Mouse (Mus musculus) forebrain, embryonic 15.5 days (tissue): Measurements from ENCODE around the gene Mcmbp. TPM values are rescaled to one million over a fixed set of nuclear protein-coding genes. Genes with fewer than 3 reads are reported as not detected.

Experiments
- ATAC-seq: fragments of 200-750 bp; cut with Nextera tagmentation; replicated peaks from 2 replicates; pipeline ENCODE4 v1.8.0; 2017; ENCODE audit warnings: mild to moderate bottlenecking, moderate TSS enrichment, moderate library complexity
- H3K27ac ChIP-seq: fragments of 300-500 bp; sonication (generic); replicated peaks from 2 replicates; pipeline ENCODE4 v1.5.1; 2015; ENCODE audit warnings: mild to moderate bottlenecking, inconsistent platforms
- H3K27me3 ChIP-seq: fragments of 300-500 bp; sonication (generic); 2 replicates; pipeline ENCODE4 v1.6.1; 2015; ENCODE audit warnings: inconsistent platforms
- H3K36me3 ChIP-seq: fragments of 300-500 bp; sonication (generic); 2 replicates; pipeline ENCODE4 v1.6.1; 2015; ENCODE audit warnings: mild to moderate bottlenecking, inconsistent platforms
- H3K4me1 ChIP-seq: fragments of 300-500 bp; sonication (generic); 2 replicates; pipeline ENCODE4 v1.6.1; 2015; ENCODE audit warnings: inconsistent platforms
- H3K4me2 ChIP-seq: fragments of 300-500 bp; sonication (generic); replicated peaks from 2 replicates; pipeline ENCODE4 v1.6.1; 2015; ENCODE audit warnings: mild to moderate bottlenecking, inconsistent platforms
- H3K4me3 ChIP-seq: fragments of 300-500 bp; sonication (generic); 2 replicates; pipeline ENCODE4 v1.5.1; 2015; ENCODE audit warnings: mild to moderate bottlenecking, inconsistent platforms
- H3K9ac ChIP-seq: fragments of 300-500 bp; sonication (generic); replicated peaks from 2 replicates; pipeline ENCODE4 v1.6.1; 2015; ENCODE audit warnings: mild to moderate bottlenecking, inconsistent platforms
- H3K9me3 ChIP-seq: fragments of 300-500 bp; sonication (generic); 2 replicates; pipeline ENCODE4 v1.6.1; 2016; ENCODE audit warnings: inconsistent platforms
- WGBS: fragments of 180-500 bp; shearing (Covaris S2); methylation state at CpG from one replicate; pipeline ENCODE4 v1.1.7; 2015; ENCODE audit warnings: mixed read lengths; 5-methylcytosine and 5-hydroxymethylcytosine counted together
- polyA plus RNA-seq: library from polyadenylated mRNA; unstranded; fragments of >200 nt; fragmentation: Nextera tagmentation; extraction: Ambion mirVana; gene quantifications from 2 replicates; pipeline ENCODE4 v1.2.1, GENCODE M21; 2015

Mcmbp gene
- 61.0 and 61.5 TPM in 2 replicates for polyA plus RNA-seq

GRCm38 (mm10) chr7:128740334-128740733 is at the start of gene Mcmbp:
Mcmbp (minus strand) TSS chr7:128740495.
- WGBS, result under 1% methylated on average over 34 of the region's 35 CpGs
- Histone ChIP-seq H3K27ac (peak within 1 kb of the TSS; percentile 90), H3K9ac (peak within 1 kb of the TSS; percentile 91)

GRCm38 (mm10) chr7:128790045-128790444 is 49.8 kb upstream of the Mcmbp start:
- no peak overlapping the region for H3K27ac ChIP-seq
- 85% methylated on average over 4 of the region's 4 CpGs for WGBS
- no peak for ATAC-seq

More at GRCm38 (mm10) chr7:128740334-128740733, at the start of gene Mcmbp:
- Histone ChIP-seq H3K4me3 (peak within 1 kb of the TSS; percentile 83), H3K4me2 (peak within 1 kb of the TSS; percentile 80), H3K36me3 (no peaks in the 10 kb centered on the region), H3K9me3 (no peaks in the 10 kb centered on the region), H3K27me3 (no peaks in the 10 kb centered on the region), H3K4me1 (peaks cover 33% of the 10 kb centered on the region)
- ATAC-seq, result peak; percentile 88

GRCm38 (mm10) chr7:128781846-128782245 is 41.6 kb upstream of the Mcmbp start:
- no peak overlapping the region for H3K4me2 ChIP-seq
- H3K27me3 ChIP-seq, result no peaks in the 10 kb centered on the region
- H3K4me3 ChIP-seq, result no peak overlapping the region
- H3K27ac ChIP-seq, result no peak overlapping the region
- no peak for ATAC-seq
- H3K9ac ChIP-seq, result no peak overlapping the region
- no peaks in the 10 kb centered on the region for H3K4me1 ChIP-seq
- 92% methylated on average over 3 of the region's 3 CpGs for WGBS
- no peaks in the 10 kb centered on the region for H3K9me3 ChIP-seq
- peaks cover 69% of the 10 kb centered on the region for H3K36me3 ChIP-seq

More at GRCm38 (mm10) chr7:128790045-128790444, 49.8 kb upstream of the Mcmbp start:
- Histone ChIP-seq H3K4me3 (no peak overlapping the region), H3K4me1 (no peaks in the 10 kb centered on the region), H3K27me3 (no peaks in the 10 kb centered on the region), H3K9ac (no peak overlapping the region), H3K36me3 (peaks cover 16% of the 10 kb centered on the region), H3K4me2 (no peak overlapping the region), H3K9me3 (no peaks in the 10 kb centered on the region)

GRCm38 (mm10) chr7:128779305-128779704 is 39.0 kb upstream of the Mcmbp start:
- peak; percentile 73 for ATAC-seq
- Histone ChIP-seq H3K9me3 (no peaks in the 10 kb centered on the region), H3K4me1 (no peaks in the 10 kb centered on the region), H3K4me2 (no peak overlapping the region), H3K27ac (no peak overlapping the region), H3K9ac (no peak overlapping the region), H3K36me3 (peaks cover 71% of the 10 kb centered on the region), H3K4me3 (no peak overlapping the region), H3K27me3 (no peaks in the 10 kb centered on the region)
- WGBS, result 29% methylated on average over 6 of the region's 6 CpGs

- ATAC-seq, result no peak
- Histone ChIP-seq H3K4me1 (no peaks in the 10 kb centered on the region), H3K36me3 (peaks cover 78% of the 10 kb centered on the region), H3K4me2 (no peak overlapping the region), H3K9me3 (no peaks in the 10 kb centered on the region), H3K27ac (no peak overlapping the region), H3K9ac (no peak overlapping the region), H3K27me3 (no peaks in the 10 kb centered on the region), H3K4me3 (no peak overlapping the region)
- 92% methylated on average over 6 of the region's 6 CpGs for WGBS
Measured at GRCm38 (mm10) chr7:128777201-128777600, 36.9 kb upstream of the Mcmbp start.

- Histone ChIP-seq H3K4me3 (no peak overlapping the region), H3K27ac (no peak overlapping the region), H3K4me2 (no peak overlapping the region), H3K36me3 (peaks cover 85% of the 10 kb centered on the region), H3K9ac (no peak overlapping the region), H3K4me1 (no peaks in the 10 kb centered on the region), H3K27me3 (no peaks in the 10 kb centered on the region), H3K9me3 (no peaks in the 10 kb centered on the region)
- ATAC-seq, result no peak
Measured at GRCm38 (mm10) chr7:128766696-128767095, 26.4 kb upstream of the Mcmbp start.

GRCm38 (mm10) chr7:128758948-128759347 is 18.7 kb upstream of the Mcmbp start:
- WGBS, result 90% methylated on average over 4 of the region's 4 CpGs
- H3K4me2 ChIP-seq, result no peak overlapping the region

GRCm38 (mm10) chr7:128755396-128755795 is 15.1 kb upstream of the Mcmbp start:
- Histone ChIP-seq H3K27ac (no peak overlapping the region), H3K9ac (no peak overlapping the region), H3K9me3 (no peaks in the 10 kb centered on the region), H3K36me3 (peaks cover 86% of the 10 kb centered on the region), H3K4me1 (no peaks in the 10 kb centered on the region), H3K4me3 (no peak overlapping the region), H3K4me2 (no peak overlapping the region), H3K27me3 (no peaks in the 10 kb centered on the region)
- no peak for ATAC-seq
- WGBS, result 91% methylated on average over 1 of the region's 1 CpGs

More at GRCm38 (mm10) chr7:128758948-128759347, 18.7 kb upstream of the Mcmbp start:
- H3K36me3 ChIP-seq, result peaks cover 92% of the 10 kb centered on the region
- no peak overlapping the region for H3K9ac ChIP-seq
- no peaks in the 10 kb centered on the region for H3K27me3 ChIP-seq
- no peak overlapping the region for H3K4me3 ChIP-seq
- no peak for ATAC-seq
- H3K9me3 ChIP-seq, result no peaks in the 10 kb centered on the region
- no peaks in the 10 kb centered on the region for H3K4me1 ChIP-seq
- H3K27ac ChIP-seq, result no peak overlapping the region

- no peaks in the 10 kb centered on the region for H3K9me3 ChIP-seq
- ATAC-seq, result no peak
- no peak overlapping the region for H3K9ac ChIP-seq
- H3K4me2 ChIP-seq, result no peak overlapping the region
- peaks cover 63% of the 10 kb centered on the region for H3K36me3 ChIP-seq
- no peak overlapping the region for H3K27ac ChIP-seq
- peaks cover 8% of the 10 kb centered on the region for H3K4me1 ChIP-seq
- H3K27me3 ChIP-seq, result no peaks in the 10 kb centered on the region
- 95% methylated on average over 4 of the region's 4 CpGs for WGBS
- H3K4me3 ChIP-seq, result no peak overlapping the region
Measured at GRCm38 (mm10) chr7:128752012-128752411, 11.7 kb upstream of the Mcmbp start.

GRCm38 (mm10) chr7:128750296-128750695 is 10.0 kb upstream of the Mcmbp start:
- peaks cover 48% of the 10 kb centered on the region for H3K36me3 ChIP-seq
- H3K9me3 ChIP-seq, result no peaks in the 10 kb centered on the region

GRCm38 (mm10) chr7:128748758-128749157 is 8.5 kb upstream of the Mcmbp start:
- no peaks in the 10 kb centered on the region for H3K9me3 ChIP-seq
- peaks cover 33% of the 10 kb centered on the region for H3K36me3 ChIP-seq
- H3K9ac ChIP-seq, result 0 out of 2 replicates have a peak overlapping the region, but pooled peaks have one; percentile 1
- no peak for ATAC-seq
- H3K4me2 ChIP-seq, result no peak overlapping the region
- no peak overlapping the region for H3K27ac ChIP-seq
- 80% methylated on average over 3 of the region's 3 CpGs for WGBS
- no peak overlapping the region for H3K4me3 ChIP-seq
- H3K27me3 ChIP-seq, result no peaks in the 10 kb centered on the region
- H3K4me1 ChIP-seq, result peaks cover 28% of the 10 kb centered on the region

More at GRCm38 (mm10) chr7:128750296-128750695, 10.0 kb upstream of the Mcmbp start:
- H3K27ac ChIP-seq, result no peak overlapping the region
- peaks cover 21% of the 10 kb centered on the region for H3K4me1 ChIP-seq
- H3K9ac ChIP-seq, result no peak overlapping the region
- no peak overlapping the region for H3K4me2 ChIP-seq
- H3K27me3 ChIP-seq, result no peaks in the 10 kb centered on the region
- 85% methylated on average over 9 of the region's 9 CpGs for WGBS
- no peak overlapping the region for H3K4me3 ChIP-seq
- no peak for ATAC-seq

- peak overlapping the region; percentile 78; the same call in 1 of the 2 replicates for H3K4me2 ChIP-seq
- no peak overlapping the region for H3K9ac ChIP-seq
- H3K36me3 ChIP-seq, result peaks cover 15% of the 10 kb centered on the region
- ATAC-seq, result no peak
- H3K4me1 ChIP-seq, result peaks cover 28% of the 10 kb centered on the region
- no peaks in the 10 kb centered on the region for H3K9me3 ChIP-seq
- H3K4me3 ChIP-seq, result peak overlapping the region; percentile 67
- no peak overlapping the region for H3K27ac ChIP-seq
- no peaks in the 10 kb centered on the region for H3K27me3 ChIP-seq
- 88% methylated on average over 10 of the region's 10 CpGs for WGBS
Measured at GRCm38 (mm10) chr7:128746151-128746550, 5.9 kb upstream of the Mcmbp start.
